Mouse (Mus musculus) midbrain, embryonic 15.5 days (tissue): Measurements from ENCODE around the gene Utrn. TPM values are rescaled to one million over a fixed set of nuclear protein-coding genes. Genes with fewer than 3 reads are reported as not detected.

Experiments
- ATAC-seq: fragments of 200-750 bp; cut with Nextera tagmentation; replicated peaks from 2 replicates; pipeline ENCODE4 v1.8.0; 2017; ENCODE audit warnings: moderate TSS enrichment
- H3K27ac ChIP-seq: fragments of 300-500 bp; sonication (generic); 2 replicates; pipeline ENCODE4 v1.5.1; 2015; ENCODE audit warnings: mild to moderate bottlenecking, inconsistent platforms
- H3K27me3 ChIP-seq: fragments of 300-500 bp; sonication (generic); replicated peaks from 2 replicates; pipeline ENCODE4 v1.6.1; 2015; ENCODE audit warnings: inconsistent platforms
- H3K36me3 ChIP-seq: fragments of 300-500 bp; sonication (generic); replicated peaks from 2 replicates; pipeline ENCODE4 v1.6.1; 2015; ENCODE audit warnings: inconsistent platforms
- H3K4me1 ChIP-seq: fragments of 300-500 bp; sonication (generic); 2 replicates; pipeline ENCODE4 v1.6.1; 2015; ENCODE audit warnings: inconsistent platforms
- H3K4me2 ChIP-seq: fragments of 300-500 bp; sonication (generic); 2 replicates; pipeline ENCODE4 v1.6.1; 2015; ENCODE audit warnings: inconsistent platforms, mild to moderate bottlenecking, moderate library complexity
- H3K4me3 ChIP-seq: fragments of 300-500 bp; sonication (generic); 2 replicates; pipeline ENCODE4 v1.5.1; 2015; ENCODE audit warnings: mild to moderate bottlenecking, inconsistent platforms
- H3K9ac ChIP-seq: fragments of 300-500 bp; sonication (generic); 2 replicates; pipeline ENCODE4 v1.6.1; 2015; ENCODE audit warnings: mild to moderate bottlenecking, inconsistent platforms
- H3K9me3 ChIP-seq: fragments of 300-500 bp; sonication (generic); 2 replicates; pipeline ENCODE4 v1.6.1; 2016; ENCODE audit warnings: inconsistent platforms
- WGBS: fragments of 180-500 bp; shearing (Covaris S2); methylation state at CpG from one replicate; pipeline ENCODE4 v1.1.7; 2015; ENCODE audit warnings: mixed read lengths; 5-methylcytosine and 5-hydroxymethylcytosine counted together
- polyA plus RNA-seq: library from polyadenylated mRNA; unstranded; fragments of >200 nt; fragmentation: Nextera tagmentation; extraction: Ambion mirVana; gene quantifications from 2 replicates; pipeline ENCODE4 v1.2.1, GENCODE M21; 2015

Gene Utrn
- polyA plus RNA-seq, 1 experiment from 2014 or later: 19.7 TPM

- Histone ChIP-seq H3K27me3 (no peaks in the 10 kb centered on the region), H3K9me3 (no peaks in the 10 kb centered on the region), H3K4me2 (no peak overlapping the region), H3K9ac (no peak overlapping the region), H3K27ac (no peak overlapping the region), H3K4me3 (no peak overlapping the region), H3K4me1 (no peaks in the 10 kb centered on the region), H3K36me3 (0 out of 2 replicates have a peak, but pooled peaks cover 2% of the 10 kb centered on the region)
- WGBS: 98% methylated on average over 1 of the region's 1 CpGs
- ATAC-seq: no peak
These were observed 133.5 kb downstream of the Utrn start for GRCm38 (mm10) chr10:12735695-12736094.

DNA sequence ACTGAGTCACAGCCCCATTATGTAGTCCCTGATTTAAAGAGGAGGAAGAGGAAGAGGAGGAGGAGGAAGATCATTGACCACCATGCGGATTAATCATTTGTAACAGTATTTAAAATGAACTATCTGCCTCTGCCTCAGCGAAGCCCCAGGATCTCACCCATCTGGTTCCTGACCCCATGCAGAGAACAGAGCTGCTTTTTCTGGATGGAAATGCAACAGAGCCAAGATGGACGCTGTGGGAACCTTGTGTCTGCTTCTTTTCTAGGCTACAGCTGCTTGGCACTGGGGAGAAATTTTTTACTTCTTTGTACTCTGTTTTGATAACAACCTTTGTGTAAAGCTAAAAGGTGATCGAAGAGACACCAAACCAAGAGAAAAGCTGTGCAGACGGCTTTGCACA is 137.7 kb downstream of the Utrn start:
- H3K4me2 ChIP-seq: no peak overlapping the region
- no peak for ATAC-seq
- no peak overlapping the region for H3K9ac ChIP-seq
- H3K27ac ChIP-seq: no peak overlapping the region
- 0 out of 2 replicates have a peak, but pooled peaks cover 2% of the 10 kb centered on the region for H3K36me3 ChIP-seq
- no peaks in the 10 kb centered on the region for H3K27me3 ChIP-seq
- 75% methylated on average over 5 of the region's 5 CpGs for WGBS
- H3K4me1 ChIP-seq: peaks cover 2% of the 10 kb centered on the region; the same call in 1 of the 2 replicates
- H3K4me3 ChIP-seq: no peak overlapping the region
- no peaks in the 10 kb centered on the region for H3K9me3 ChIP-seq

DNA sequence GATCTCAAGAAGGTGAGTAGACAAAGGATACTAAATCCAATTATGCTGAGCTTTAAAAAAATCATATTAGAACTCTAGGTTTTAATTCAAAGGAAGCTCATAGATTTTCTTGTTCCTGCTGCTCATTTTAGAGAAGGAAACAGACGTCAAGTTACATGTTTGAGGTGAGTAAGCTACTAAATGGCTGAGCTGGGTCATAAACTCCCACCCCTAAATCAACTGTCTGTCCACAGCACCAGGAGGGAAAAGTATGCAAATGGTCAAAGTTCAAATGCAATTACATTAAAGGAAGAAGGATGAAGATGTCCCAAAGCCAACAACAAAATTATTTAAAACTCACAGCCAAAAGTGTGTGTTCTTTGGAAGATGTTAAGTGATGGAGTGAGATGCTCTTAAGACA is 139.5 kb downstream of the Utrn start:
- ATAC-seq: no peak
- H3K9me3 ChIP-seq: no peaks in the 10 kb centered on the region
- 91% methylated on average over 1 of the region's 1 CpGs for WGBS
- H3K36me3 ChIP-seq: 0 out of 2 replicates have a peak, but pooled peaks cover under 1% of the 10 kb centered on the region
- no peak overlapping the region for H3K4me3 ChIP-seq
- no peak overlapping the region for H3K4me2 ChIP-seq
- H3K9ac ChIP-seq: no peak overlapping the region
- peaks cover 21% of the 10 kb centered on the region for H3K4me1 ChIP-seq
- no peak overlapping the region for H3K27ac ChIP-seq
- no peaks in the 10 kb centered on the region for H3K27me3 ChIP-seq

- Histone ChIP-seq H3K36me3 (no peaks in the 10 kb centered on the region), H3K9me3 (no peaks in the 10 kb centered on the region), H3K27me3 (no peaks in the 10 kb centered on the region), H3K27ac (no peak overlapping the region), H3K4me2 (no peak overlapping the region), H3K4me3 (no peak overlapping the region), H3K9ac (no peak overlapping the region), H3K4me1 (peaks cover 27% of the 10 kb centered on the region)
- 84% methylated on average over 5 of the region's 5 CpGs for WGBS
- no peak for ATAC-seq
These were observed 140.1 kb downstream of the Utrn start for GRCm38 (mm10) chr10:12729033-12729432.

- ATAC-seq: no peak
- H3K9ac ChIP-seq: no peak overlapping the region
- no peaks in the 10 kb centered on the region for H3K9me3 ChIP-seq
- no peaks in the 10 kb centered on the region for H3K27me3 ChIP-seq
- no peaks in the 10 kb centered on the region for H3K36me3 ChIP-seq
- H3K4me3 ChIP-seq: no peak overlapping the region
- H3K4me2 ChIP-seq: no peak overlapping the region
- no peak overlapping the region for H3K27ac ChIP-seq
- 90% methylated on average over 3 of the region's 3 CpGs for WGBS
- peaks cover 28% of the 10 kb centered on the region for H3K4me1 ChIP-seq
These were observed 141.3 kb downstream of the Utrn start for GRCm38 (mm10) chr10:12727881-12728280.

DNA sequence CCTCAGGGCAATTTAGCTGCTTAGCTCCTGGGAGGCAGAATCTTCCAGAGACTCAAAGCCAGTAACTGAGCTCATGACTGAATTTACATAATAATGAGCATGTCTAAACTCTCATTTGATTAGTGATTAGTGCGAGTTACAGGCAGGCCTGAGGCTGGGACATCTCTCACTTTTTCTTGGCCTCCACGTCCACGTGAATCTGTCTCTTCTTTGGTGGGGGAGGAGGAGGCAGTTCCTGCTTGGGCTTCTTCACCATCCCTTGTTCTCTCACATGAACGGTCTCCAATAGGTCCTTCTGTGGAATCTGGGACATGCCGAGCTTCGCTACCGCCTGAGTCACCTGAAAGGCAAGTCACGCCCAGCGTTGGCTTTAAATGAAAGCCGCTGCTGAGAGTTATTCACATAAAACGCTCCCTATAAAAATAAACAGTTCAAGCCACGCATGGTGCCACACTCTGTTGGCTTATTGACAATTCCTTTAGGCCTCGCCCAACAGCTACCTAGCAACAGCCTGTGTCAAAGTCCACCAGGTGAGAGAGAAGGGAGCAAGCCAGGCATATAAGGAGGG is 143.0 kb downstream of the Utrn start:
- Histone ChIP-seq H3K4me2 (no peak overlapping the region), H3K4me3 (no peak overlapping the region), H3K4me1 (peaks cover 28% of the 10 kb centered on the region), H3K9me3 (no peaks in the 10 kb centered on the region), H3K27me3 (no peaks in the 10 kb centered on the region), H3K36me3 (no peaks in the 10 kb centered on the region), H3K27ac (no peak overlapping the region; the same call in 1 of the 2 replicates), H3K9ac (no peak overlapping the region)
- ATAC-seq: peak; percentile 69
- 44% methylated on average over 13 of the region's 13 CpGs for whole genome bisulfite sequencing

DNA sequence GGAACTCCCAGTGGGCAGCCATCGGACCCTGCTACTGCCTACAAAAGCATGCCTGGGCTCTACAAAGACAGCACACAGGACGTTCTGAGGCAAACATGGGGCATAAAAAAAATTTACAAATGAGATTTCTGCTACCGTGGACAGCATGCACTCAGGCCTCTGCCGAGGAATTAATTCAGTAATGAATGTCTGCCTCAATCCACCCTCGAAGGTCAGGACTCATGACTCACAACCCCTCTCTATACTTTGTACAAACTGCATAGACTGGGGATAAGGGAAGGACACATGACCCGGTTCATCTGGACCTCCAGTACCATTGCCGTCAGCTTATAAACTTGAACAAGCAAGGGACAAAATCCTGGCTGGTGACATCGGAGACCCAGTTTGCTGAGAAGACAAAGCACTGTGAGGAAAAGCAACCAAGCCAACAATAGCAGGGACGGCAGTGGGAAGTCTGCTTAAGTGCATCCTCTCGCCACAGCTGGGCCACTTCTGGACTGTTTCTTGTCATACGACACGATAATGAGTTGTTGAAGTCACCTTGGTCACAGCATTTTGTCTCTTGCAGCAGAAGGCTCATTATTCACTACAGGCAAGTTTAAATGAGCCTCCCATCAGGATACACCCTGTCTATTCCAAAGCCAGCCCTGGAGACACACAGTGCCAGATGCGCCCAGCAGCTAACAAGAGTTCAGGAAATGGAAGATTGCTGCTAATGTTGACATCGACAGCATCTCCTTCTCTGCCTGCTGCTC is 144.7 kb downstream of the Utrn start:
- peak overlapping the region; percentile 10; the same call in 1 of the 2 replicates for H3K27ac ChIP-seq
- peak; percentile 62; the same call in 1 of the 2 replicates for ATAC-seq
- H3K9ac ChIP-seq: no peak overlapping the region

DNA sequence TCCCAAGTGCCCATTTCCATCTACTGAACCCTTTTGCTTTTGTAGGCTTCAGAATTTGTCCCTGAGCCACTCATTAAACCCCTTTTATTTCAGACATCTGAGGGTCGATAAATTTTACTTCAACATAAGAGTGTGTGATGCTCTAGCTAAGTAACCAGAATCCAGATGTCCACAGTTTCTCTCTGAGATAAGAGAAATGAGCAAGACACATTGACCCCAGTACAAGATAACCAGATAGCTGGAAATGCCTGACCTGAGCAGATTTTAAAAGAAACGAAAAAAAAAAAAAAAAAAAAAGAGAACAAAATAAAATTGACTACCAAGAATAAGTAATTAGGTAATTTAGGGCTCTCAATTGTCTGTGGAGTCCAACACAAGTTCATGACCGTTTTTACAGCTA is 145.9 kb downstream of the Utrn start:
- WGBS: 65% methylated on average over 3 of the region's 3 CpGs
- Histone ChIP-seq H3K4me3 (no peak overlapping the region), H3K9me3 (no peaks in the 10 kb centered on the region), H3K4me2 (no peak overlapping the region), H3K27me3 (no peaks in the 10 kb centered on the region), H3K9ac (no peak overlapping the region), H3K27ac (no peak overlapping the region), H3K36me3 (no peaks in the 10 kb centered on the region), H3K4me1 (peaks cover 28% of the 10 kb centered on the region)
- no peak for ATAC-seq

More for the DNA sequence above, 144.7 kb downstream of the Utrn start:
- Histone ChIP-seq H3K36me3 (no peaks in the 10 kb centered on the region), H3K9me3 (no peaks in the 10 kb centered on the region), H3K4me3 (no peak overlapping the region), H3K27me3 (no peaks in the 10 kb centered on the region), H3K4me1 (peaks cover 28% of the 10 kb centered on the region), H3K4me2 (no peak overlapping the region)
- WGBS: 50% methylated on average over 14 of the region's 14 CpGs

GRCm38 (mm10) chr10:12722111-12722510 is 147.1 kb downstream of the Utrn start:
- Histone ChIP-seq H3K4me3 (no peak overlapping the region), H3K27me3 (no peaks in the 10 kb centered on the region), H3K36me3 (no peaks in the 10 kb centered on the region), H3K9me3 (no peaks in the 10 kb centered on the region), H3K9ac (no peak overlapping the region), H3K4me2 (no peak overlapping the region), H3K4me1 (peaks cover 28% of the 10 kb centered on the region), H3K27ac (no peak overlapping the region)
- no peak for ATAC-seq
- 84% methylated on average over 2 of the region's 2 CpGs for WGBS

GRCm38 (mm10) chr10:12718386-12718785 is 150.8 kb downstream of the Utrn start:
- H3K27ac ChIP-seq: no peak overlapping the region
- no peaks in the 10 kb centered on the region for H3K9me3 ChIP-seq
- H3K4me3 ChIP-seq: no peak overlapping the region
- H3K4me1 ChIP-seq: no peaks in the 10 kb centered on the region
- no peaks in the 10 kb centered on the region for H3K36me3 ChIP-seq
- H3K4me2 ChIP-seq: no peak overlapping the region
- H3K27me3 ChIP-seq: no peaks in the 10 kb centered on the region
- ATAC-seq: no peak
- 93% methylated on average over 8 of the region's 8 CpGs for WGBS
- no peak overlapping the region for H3K9ac ChIP-seq

GRCm38 (mm10) chr10:12717381-12717780 is 151.8 kb downstream of the Utrn start:
- Histone ChIP-seq H3K4me1 (no peaks in the 10 kb centered on the region), H3K4me3 (no peak overlapping the region), H3K27me3 (no peaks in the 10 kb centered on the region), H3K9ac (no peak overlapping the region), H3K9me3 (no peaks in the 10 kb centered on the region), H3K27ac (no peak overlapping the region), H3K4me2 (no peak overlapping the region), H3K36me3 (no peaks in the 10 kb centered on the region)
- ATAC-seq: no peak
- 93% methylated on average over 3 of the region's 3 CpGs for WGBS

- H3K4me3 ChIP-seq: no peak overlapping the region
- H3K4me1 ChIP-seq: no peaks in the 10 kb centered on the region
- H3K9ac ChIP-seq: no peak overlapping the region
- no peak overlapping the region for H3K4me2 ChIP-seq
- H3K36me3 ChIP-seq: no peaks in the 10 kb centered on the region
- 88% methylated on average over 5 of the region's 5 CpGs for WGBS
- no peaks in the 10 kb centered on the region for H3K9me3 ChIP-seq
- ATAC-seq: no peak
- H3K27ac ChIP-seq: no peak overlapping the region
- H3K27me3 ChIP-seq: no peaks in the 10 kb centered on the region
These were observed 152.4 kb downstream of the Utrn start for GRCm38 (mm10) chr10:12716657-12717327.
